Mouse (Mus musculus) heart, embryonic 13.5 days (tissue): ENCODE data around the gene Mrps18b. TPM values are rescaled to one million over a fixed set of nuclear protein-coding genes. Genes with fewer than 3 reads are reported as not detected.
A peak's percentile ranks its signal among the peaks of the same experiment; 100 is the strongest.

Source experiments
- ATAC-seq: fragments of 200-750 bp; cut with Nextera tagmentation; 2 replicates; pipeline ENCODE4 v1.8.0; 2017; ENCODE audit warnings: moderate TSS enrichment; ENCODE audit not compliant: insufficient number of reproducible peaks, low FRiP score, low TSS enrichment; ENCODE audit errors: extremely low read depth
- H3K27ac ChIP-seq: fragments of 300-500 bp; sonication (generic); replicated peaks from 2 replicates; pipeline ENCODE4 v1.5.1; 2015; ENCODE audit warnings: moderate library complexity, mild to moderate bottlenecking, inconsistent platforms
- H3K27me3 ChIP-seq: fragments of 300-500 bp; sonication (generic); replicated peaks from 2 replicates; pipeline ENCODE4 v1.6.1; 2015; ENCODE audit warnings: mild to moderate bottlenecking, inconsistent platforms
- H3K36me3 ChIP-seq: fragments of 300-500 bp; sonication (generic); 2 replicates; pipeline ENCODE4 v1.6.1; 2015; ENCODE audit warnings: mild to moderate bottlenecking, inconsistent platforms
- H3K4me1 ChIP-seq: fragments of 300-500 bp; sonication (generic); 2 replicates; pipeline ENCODE4 v1.6.1; 2015; ENCODE audit warnings: inconsistent platforms
- H3K4me2 ChIP-seq: fragments of 300-500 bp; sonication (generic); 2 replicates; pipeline ENCODE4 v1.6.1; 2015; ENCODE audit warnings: inconsistent platforms, mild to moderate bottlenecking, moderate library complexity
- H3K4me3 ChIP-seq: fragments of 300-500 bp; sonication (generic); 2 replicates; pipeline ENCODE4 v1.5.1; 2015; ENCODE audit warnings: moderate library complexity, mild to moderate bottlenecking, inconsistent platforms
- H3K9ac ChIP-seq: fragments of 300-500 bp; sonication (generic); 2 replicates; pipeline ENCODE4 v1.6.1; 2015; ENCODE audit warnings: inconsistent platforms, mild to moderate bottlenecking, moderate library complexity
- H3K9me3 ChIP-seq: fragments of 300-500 bp; sonication (generic); 2 replicates; pipeline ENCODE4 v1.6.1; 2016; ENCODE audit warnings: inconsistent platforms
- WGBS: fragments of 180-500 bp; shearing (Covaris S2); methylation state at CpG from one replicate; pipeline ENCODE4 v1.1.7; 2015; ENCODE audit warnings: mixed read lengths; 5-methylcytosine and 5-hydroxymethylcytosine counted together
- microRNA counts: library from miRNA; unstranded; fragments of <30 nt; microRNA quantifications from one replicate; lab custom pipeline; 2016
- microRNA-seq: library from miRNA; unstranded; fragments of <30 nt; microRNA quantifications from one replicate; pipeline ENCODE4, GENCODE M21; 2016
- polyA plus RNA-seq: library from polyadenylated mRNA; unstranded; fragments of >200 nt; fragmentation: Nextera tagmentation; extraction: Ambion mirVana; gene quantifications from 2 replicates; pipeline ENCODE4 v1.2.1, GENCODE M21; 2015

The Mrps18b gene
- polyA plus RNA-seq, 1 experiment from 2014 or later, result 67.8 TPM

- 1% methylated on average over 47 of the region's 47 CpGs for WGBS
- Histone ChIP-seq H3K9me3 (no peaks in the 10 kb centered on the region), H3K4me2 (peak within 1 kb of the TSS; percentile 78), H3K4me3 (peak within 1 kb of the TSS; percentile 87), H3K4me1 (peaks cover 25% of the 10 kb centered on the region), H3K36me3 (peaks cover 33% of the 10 kb centered on the region), H3K27ac (peak within 1 kb of the TSS; percentile 95), H3K27me3 (no peaks in the 10 kb centered on the region), H3K9ac (peak within 1 kb of the TSS; percentile 89)
- peak; percentile 85 for ATAC-seq
Observed at GRCm38 (mm10) chr17:35861198-35861857, 54.9 kb downstream of the Mrps18b start, which contains the start of gene Nrm. Gene Nrm (plus strand): TSS chr17:35861318.

GRCm38 (mm10) chr17:35860831-35861197, 55.4 kb downstream of the Mrps18b start:
- 5% methylated on average over 12 of the region's 12 CpGs for WGBS
- Histone ChIP-seq H3K4me3 (peak overlapping the region; percentile 87), H3K4me2 (peak overlapping the region; percentile 78), H3K36me3 (peaks cover 34% of the 10 kb centered on the region), H3K27ac (peak overlapping the region; percentile 95), H3K27me3 (no peaks in the 10 kb centered on the region), H3K4me1 (peaks cover 25% of the 10 kb centered on the region), H3K9me3 (no peaks in the 10 kb centered on the region), H3K9ac (peak overlapping the region; percentile 89)
- no peak for ATAC-seq

MicroRNAs encoded within 50 kb of the gene (microRNA counts, 519-probe panel; counts per million panel counts)
- microRNA mmu-miR-1894-3p (lab: Ali Mortazavi, UCI) (209 counts per million, percentile 61 among the panel's probes with 10 or more counts), microRNA mmu-miR-1894-5p (lab: Ali Mortazavi, UCI) (209 counts per million, percentile 61 among the panel's probes with 10 or more counts), microRNA mmu-miR-877 (lab: Ali Mortazavi, UCI) (209 counts per million, percentile 61 among the panel's probes with 10 or more counts)

Small RNA genes within 50 kb of the gene (microRNA-seq; reads per million reads assigned to microRNA genes)
- gene Gm28033 (2.0 reads per million, percentile 3 among the genes with 10 or more reads in this experiment), gene Mir1894 (not detected), gene Mir877 (77.5 reads per million, percentile 51 among the genes with 10 or more reads in this experiment)

Other genes starting within 250 kb of the Mrps18b start
- gene Vars2, start 248.8 kb downstream of the Mrps18b start, polyA plus RNA-seq, result 12.2 and 13.5 TPM in 2 replicates
- 25.7 and 27.7 TPM in 2 replicates for gene Gtf2h4, start 242.7 kb downstream of the Mrps18b start, polyA plus RNA-seq
- 122 and 130 TPM in 2 replicates for gene Ddr1, start 211.8 kb downstream of the Mrps18b start, polyA plus RNA-seq
- gene Ier3, start 94.7 kb downstream of the Mrps18b start, polyA plus RNA-seq, result 41.7 and 49.9 TPM in 2 replicates
- gene Flot1, start 93.2 kb downstream of the Mrps18b start, polyA plus RNA-seq, result 81.1 and 99.0 TPM in 2 replicates
- 741 and 743 TPM in 2 replicates for gene Tubb5, start 78.1 kb downstream of the Mrps18b start, polyA plus RNA-seq
- gene Mdc1, start 74.9 kb downstream of the Mrps18b start, polyA plus RNA-seq, result 17.7 and 18.4 TPM in 2 replicates
- 43.5 and 50.5 TPM in 2 replicates for gene Nrm, start 55.1 kb downstream of the Mrps18b start, polyA plus RNA-seq
- gene Ppp1r18, start 50.8 kb downstream of the Mrps18b start, polyA plus RNA-seq, result 19.8 and 21.0 TPM in 2 replicates
- 22.8 and 27.7 TPM in 2 replicates for gene Dhx16, start 36.6 kb downstream of the Mrps18b start, polyA plus RNA-seq
- 25.2 and 31.3 TPM in 2 replicates for gene 2310061I04Rik, start 19.0 kb downstream of the Mrps18b start, polyA plus RNA-seq
- 53.8 and 55.3 TPM in 2 replicates for gene Atat1, start 6.3 kb downstream of the Mrps18b start, polyA plus RNA-seq
- gene Ppp1r10, start within 50 bp of the Mrps18b start, polyA plus RNA-seq, result 24.6 and 26.3 TPM in 2 replicates
- gene Abcf1, start 53.4 kb upstream of the Mrps18b start, polyA plus RNA-seq, result 64.6 and 67.6 TPM in 2 replicates
- 38.9 and 40.3 TPM in 2 replicates for gene Gnl1, start 63.5 kb upstream of the Mrps18b start, polyA plus RNA-seq
- gene Prr3, start 63.8 kb upstream of the Mrps18b start, polyA plus RNA-seq, result 17.6 and 18.1 TPM in 2 replicates
- gene H2-T24, start 104.2 kb upstream of the Mrps18b start, polyA plus RNA-seq, result 2.4 and 2.8 TPM in 2 replicates
- gene H2-T23, start 116.5 kb upstream of the Mrps18b start, polyA plus RNA-seq, result 4.8 and 5.0 TPM in 2 replicates
- gene H2-T22, start 126.4 kb upstream of the Mrps18b start, polyA plus RNA-seq, result 6.9 and 7.5 TPM in 2 replicates
- not detected in 2 replicates for gene Gm6034, start 126.6 kb upstream of the Mrps18b start, polyA plus RNA-seq
- gene Gm11127, start 142.0 kb upstream of the Mrps18b start, polyA plus RNA-seq, result not detected in 2 replicates
- gene Gm19684, start 205.3 kb upstream of the Mrps18b start, polyA plus RNA-seq, result not detected in 2 replicates
- gene Gm7030, start 213.0 kb upstream of the Mrps18b start, polyA plus RNA-seq, result not detected in 2 replicates